Mouse (Mus musculus) myocyte (in vitro differentiated cells): Measurements from ENCODE around the gene Mum1. TPM values are rescaled to one million over a fixed set of nuclear protein-coding genes. Genes with fewer than 3 reads are reported as not detected.

Experiments used
- H3K27me3 ChIP-seq: one replicate; pipeline ENCODE4 v1.6.1; 2011; ENCODE audit not compliant: control insufficient read depth, insufficient read depth, insufficient read length
- H3K36me3 ChIP-seq: one replicate; pipeline ENCODE4 v1.6.1; 2011; ENCODE audit not compliant: control insufficient read depth, insufficient read depth
- H3K4me2 ChIP-seq: one replicate; pipeline ENCODE4 v1.6.1; 2011; ENCODE audit warnings: low read depth, control low read depth
- H3K4me3 ChIP-seq: one replicate; pipeline ENCODE4 v1.5.1; 2011; ENCODE audit warnings: mild to moderate bottlenecking, control low read depth, moderate library complexity
- H3K79me2 ChIP-seq: one replicate; pipeline ENCODE4 v1.6.1; 2011; ENCODE audit not compliant: control insufficient read depth, insufficient read depth
- H3ac ChIP-seq: one replicate; pipeline ENCODE4 v1.6.1; 2011; ENCODE audit not compliant: control insufficient read depth, insufficient read length
- CEBPB ChIP-seq: IDR thresholded peaks from 2 replicates; pipeline ENCODE4 v1.6.1; 2011; ENCODE audit warnings: mild to moderate bottlenecking, moderate library complexity; ENCODE audit not compliant: poor library complexity, insufficient read depth, severe bottlenecking
- E2F4 ChIP-seq: IDR thresholded peaks from one replicate; pipeline ENCODE4 v1.6.1; 2011; ENCODE audit warnings: mild to moderate bottlenecking, control low read depth, moderate library complexity; ENCODE audit not compliant: insufficient read depth
- MAX ChIP-seq: IDR thresholded peaks from one replicate; pipeline ENCODE4 v1.6.1; 2011; ENCODE audit warnings: low read depth, mild to moderate bottlenecking, control low read depth
- MYOD1 ChIP-seq, 3 experiments: IDR thresholded peaks; one replicate each; pipeline ENCODE4 v1.6.1; 2011; ENCODE audit warnings: control low read depth in 2 of 3, low read depth in 2 of 3, mild to moderate bottlenecking in 2 of 3, moderate library complexity in 1 of 3; ENCODE audit not compliant: insufficient read length in 2 of 3, control insufficient read depth in 1 of 3
- MYOG ChIP-seq, 3 experiments: IDR thresholded peaks; one replicate each; pipeline ENCODE4 v1.6.1; 2011; ENCODE audit warnings: control low read depth in 2 of 3, low read depth in 2 of 3, mild to moderate bottlenecking in 2 of 3; ENCODE audit not compliant: insufficient read length in 2 of 3, control insufficient read depth in 1 of 3, insufficient read depth in 1 of 3
- POLR2A ChIP-seq: IDR thresholded peaks from one replicate; pipeline ENCODE4 v1.6.1; 2011; ENCODE audit warnings: low read depth, mild to moderate bottlenecking, control low read depth, moderate library complexity; ENCODE audit not compliant: insufficient read length
- POLR2AphosphoS2 ChIP-seq: IDR thresholded peaks from one replicate; pipeline ENCODE4 v1.6.1; 2011; ENCODE audit warnings: low read depth, control low read depth; ENCODE audit not compliant: insufficient read length
- REST ChIP-seq: IDR thresholded peaks from one replicate; pipeline ENCODE4 v1.6.1; 2011; ENCODE audit warnings: mild to moderate bottlenecking, control low read depth, moderate library complexity; ENCODE audit not compliant: insufficient read depth, insufficient read length
- SRF ChIP-seq: IDR thresholded peaks from one replicate; pipeline ENCODE4 v1.6.1; 2011; ENCODE audit warnings: low read depth; ENCODE audit not compliant: control insufficient read depth, insufficient read length
- TCF12 ChIP-seq: IDR thresholded peaks from one replicate; pipeline ENCODE4 v1.6.1; 2011; ENCODE audit warnings: mild to moderate bottlenecking, control low read depth; ENCODE audit not compliant: poor library complexity, insufficient read depth, severe bottlenecking
- TCF3 ChIP-seq: IDR thresholded peaks from one replicate; pipeline ENCODE4 v1.6.1; 2011; ENCODE audit warnings: low read depth, control low read depth; ENCODE audit not compliant: insufficient read length
- USF1 ChIP-seq: IDR thresholded peaks from one replicate; pipeline ENCODE4 v1.6.1; 2011; ENCODE audit warnings: low read depth, mild to moderate bottlenecking, control low read depth, moderate library complexity
- polyA plus RNA-seq: library from polyadenylated mRNA; unstranded; fragments of >200 nt; fragmentation: generic; extraction: Trizol; gene quantifications from one replicate; pipeline ENCODE4 v1.2.1, GENCODE M21; 2012; ENCODE audit warnings: missing spikeins

Mum1 gene
- polyA plus RNA-seq, 1 experiment = 30.7 TPM

DNA sequence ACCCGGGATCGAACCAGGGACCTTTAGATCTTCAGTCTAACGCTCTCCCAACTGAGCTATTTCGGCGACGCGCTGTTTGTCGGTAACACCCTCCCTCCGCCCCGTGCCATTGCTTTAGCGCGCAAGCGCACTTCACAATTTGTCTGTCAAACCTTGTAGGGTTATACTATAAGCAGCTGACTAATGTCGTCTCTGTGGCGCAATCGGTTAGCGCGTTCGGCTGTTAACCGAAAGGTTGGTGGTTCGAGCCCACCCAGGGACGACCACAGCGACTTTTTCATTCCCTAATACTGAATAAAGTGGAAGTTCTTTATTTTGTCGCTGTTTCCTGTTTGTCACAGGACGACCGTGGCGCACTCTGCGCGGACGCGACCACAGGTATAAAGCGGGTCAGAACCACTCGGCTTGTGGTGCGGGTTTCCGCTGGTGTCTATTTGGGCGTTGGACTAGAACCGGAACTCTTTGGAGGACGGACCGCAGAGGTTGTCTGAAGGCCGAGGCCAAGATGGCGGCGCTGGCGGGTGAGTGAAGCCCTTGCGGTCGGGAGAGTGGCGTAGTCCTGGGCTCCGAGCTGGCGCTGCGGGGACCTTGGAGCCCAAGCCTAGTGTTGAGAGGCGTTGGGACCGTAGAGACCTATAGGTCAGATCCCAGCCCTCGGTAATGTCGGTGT is 22.9 kb downstream of the Mum1 start, which contains the start of gene Ndufs7:
Ndufs7 (plus strand) TSS at position 151 of the 670 bp plus-strand sequence.
- TF ChIP-seq USF1 (no peak), MYOG (IDR thresholded peaks at IDR 0.05; ENCODE audit: control insufficient read depth in 1 of 3, insufficient read depth in 1 of 3, insufficient read length in 2 of 3, low read depth in 2 of 3) (peak in 1 of 3 experiments; percentile 49), POLR2A (peak; percentile 93), TCF3 (no peak), SRF (peak; percentile 26), MAX (no peak), MYOD1 (IDR thresholded peaks at IDR 0.05; ENCODE audit: control insufficient read depth in 1 of 3, insufficient read length in 2 of 3, low read depth in 2 of 3) (peak in 1 of 3 experiments; percentile 18), TCF12 (no peak), REST (no peak), POLR2AphosphoS2 (peak; percentile 93), E2F4 (peak; percentile 1), CEBPB (peak; percentile 85)
- peak within 1 kb of the TSS; percentile 76 for H3K4me2 ChIP-seq
- no peaks in the 10 kb centered on the region for H3K27me3 ChIP-seq
- peaks cover under 1% of the 10 kb centered on the region for H3K36me3 ChIP-seq
- peak within 1 kb of the TSS; percentile 73 for H3K4me3 ChIP-seq
- H3K79me2 ChIP-seq = peaks cover 31% of the 10 kb centered on the region
- peak within 1 kb of the TSS; percentile 25 for H3ac ChIP-seq

- Histone ChIP-seq H3K36me3 (peaks cover 4% of the 10 kb centered on the region), H3K79me2 (peaks cover 31% of the 10 kb centered on the region), H3K4me3 (peak overlapping the region; percentile 73), H3ac (peak overlapping the region; percentile 25), H3K4me2 (peak overlapping the region; percentile 76), H3K27me3 (no peaks in the 10 kb centered on the region)
- TF ChIP-seq E2F4 (no peak), MAX (no peak), REST (no peak)
Measured at GRCm38 (mm10) chr10:80250059-80250458, 23.8 kb downstream of the Mum1 start.

- H3K36me3 ChIP-seq = peaks cover 4% of the 10 kb centered on the region
- TF ChIP-seq POLR2A (no peak), USF1 (no peak), MYOG (IDR thresholded peaks at IDR 0.05; ENCODE audit: control insufficient read depth in 1 of 3, insufficient read depth in 1 of 3, insufficient read length in 2 of 3, low read depth in 2 of 3) (no peak), SRF (no peak), MYOD1 (IDR thresholded peaks at IDR 0.05; ENCODE audit: control insufficient read depth in 1 of 3, insufficient read length in 2 of 3, low read depth in 2 of 3) (no peak), REST (no peak), POLR2AphosphoS2 (no peak), TCF12 (no peak), TCF3 (no peak), E2F4 (no peak), MAX (no peak), CEBPB (no peak)
- H3ac ChIP-seq = no peak overlapping the region
- peak overlapping the region; percentile 73 for H3K4me3 ChIP-seq
- peak overlapping the region; percentile 76 for H3K4me2 ChIP-seq
- H3K27me3 ChIP-seq = no peaks in the 10 kb centered on the region
- H3K79me2 ChIP-seq = peaks cover 31% of the 10 kb centered on the region
Measured at GRCm38 (mm10) chr10:80250573-80250972, 24.3 kb downstream of the Mum1 start.

- peaks cover 31% of the 10 kb centered on the region for H3K79me2 ChIP-seq
- TF ChIP-seq POLR2AphosphoS2 (no peak), MAX (no peak), USF1 (no peak), E2F4 (no peak), SRF (no peak), POLR2A (no peak), REST (no peak), CEBPB (no peak), MYOD1 (IDR thresholded peaks at IDR 0.05; ENCODE audit: control insufficient read depth in 1 of 3, insufficient read length in 2 of 3, low read depth in 2 of 3) (no peak)
- H3K4me2 ChIP-seq = no peak overlapping the region
- no peaks in the 10 kb centered on the region for H3K27me3 ChIP-seq
- no peak overlapping the region for H3K4me3 ChIP-seq
- H3ac ChIP-seq = no peak overlapping the region
- H3K36me3 ChIP-seq = peaks cover 4% of the 10 kb centered on the region
Measured at GRCm38 (mm10) chr10:80252011-80252410, 25.8 kb downstream of the Mum1 start.

DNA sequence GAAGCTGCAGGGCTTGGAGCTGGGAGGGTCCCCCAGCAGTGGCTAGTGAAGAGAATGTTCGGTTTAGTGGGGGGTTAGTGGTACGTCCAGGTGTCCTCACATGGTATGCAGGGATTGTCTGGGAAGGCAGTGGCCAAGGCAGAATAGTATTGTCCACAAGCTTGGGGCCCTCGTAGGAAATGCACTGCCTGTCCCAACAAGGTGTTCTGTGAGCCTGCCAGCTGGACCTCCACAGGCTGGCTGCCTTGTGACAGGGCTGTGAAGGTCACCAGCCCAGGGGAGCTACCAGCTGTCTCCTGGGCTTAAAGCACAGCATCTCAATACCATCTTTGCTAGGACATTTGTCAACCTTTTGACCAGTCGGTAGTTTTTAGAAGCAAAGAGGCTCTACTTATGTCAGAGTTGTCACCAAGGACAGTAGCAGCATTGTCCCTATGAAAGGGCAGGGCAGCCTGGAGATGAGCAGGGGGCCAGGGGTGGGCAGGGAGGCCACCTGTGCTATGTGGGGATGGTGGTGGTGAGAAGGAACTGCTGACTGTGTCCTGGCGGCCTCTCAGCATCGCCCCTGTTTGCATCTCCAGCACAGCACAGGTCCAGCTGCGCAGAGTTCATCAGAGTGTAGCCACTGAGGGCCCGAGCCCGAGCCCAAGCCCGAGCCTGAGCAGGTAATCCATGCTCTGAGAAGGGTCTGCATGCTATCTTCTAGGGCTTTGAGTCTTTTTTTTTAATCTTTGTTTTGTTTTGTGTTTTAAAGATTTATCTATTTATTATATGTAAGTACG is 26.4 kb downstream of the Mum1 start:
- TF ChIP-seq POLR2AphosphoS2 (no peak), REST (no peak), TCF12 (no peak), MYOD1 (IDR thresholded peaks at IDR 0.05; ENCODE audit: control insufficient read depth in 1 of 3, insufficient read length in 2 of 3, low read depth in 2 of 3) (no peak), POLR2A (no peak), MYOG (IDR thresholded peaks at IDR 0.05; ENCODE audit: control insufficient read depth in 1 of 3, insufficient read depth in 1 of 3, insufficient read length in 2 of 3, low read depth in 2 of 3) (no peak), MAX (no peak), TCF3 (no peak), USF1 (no peak), E2F4 (no peak), SRF (no peak), CEBPB (no peak)
- no peak overlapping the region for H3ac ChIP-seq
- H3K27me3 ChIP-seq = no peaks in the 10 kb centered on the region
- H3K4me2 ChIP-seq = no peak overlapping the region
- peaks cover 4% of the 10 kb centered on the region for H3K36me3 ChIP-seq
- H3K4me3 ChIP-seq = no peak overlapping the region
- H3K79me2 ChIP-seq = peaks cover 31% of the 10 kb centered on the region
